Mouse (Mus musculus) embryonic facial prominence, embryonic 13.5 days (tissue): ENCODE results near the gene Ndufs4. TPM values are rescaled to one million over a fixed set of nuclear protein-coding genes. Genes with fewer than 3 reads are reported as not detected.

Source experiments
- ATAC-seq: fragments of 200-750 bp; cut with Nextera tagmentation; 2 replicates; pipeline ENCODE4 v1.8.0; 2017; ENCODE audit warnings: low read depth; ENCODE audit not compliant: insufficient number of reproducible peaks, insufficient read depth, low FRiP score, low TSS enrichment
- H3K27ac ChIP-seq: fragments of 300-500 bp; sonication (generic); 2 replicates; pipeline ENCODE4 v1.5.1; 2015; ENCODE audit warnings: moderate library complexity, mild to moderate bottlenecking, inconsistent platforms
- H3K27me3 ChIP-seq: fragments of 300-500 bp; sonication (generic); 2 replicates; pipeline ENCODE4 v1.6.1; 2015; ENCODE audit warnings: mild to moderate bottlenecking, inconsistent platforms
- H3K36me3 ChIP-seq: fragments of 300-500 bp; sonication (generic); 2 replicates; pipeline ENCODE4 v1.6.1; 2015; ENCODE audit warnings: mild to moderate bottlenecking, inconsistent platforms
- H3K4me1 ChIP-seq: fragments of 300-500 bp; sonication (generic); 2 replicates; pipeline ENCODE4 v1.6.1; 2015; ENCODE audit warnings: inconsistent platforms
- H3K4me2 ChIP-seq: fragments of 300-500 bp; sonication (generic); 2 replicates; pipeline ENCODE4 v1.6.1; 2015; ENCODE audit warnings: moderate library complexity, mild to moderate bottlenecking, inconsistent platforms
- H3K4me3 ChIP-seq: fragments of 300-500 bp; sonication (generic); 2 replicates; pipeline ENCODE4 v1.5.1; 2015; ENCODE audit warnings: mild to moderate bottlenecking, inconsistent platforms
- H3K9ac ChIP-seq: fragments of 300-500 bp; sonication (generic); 2 replicates; pipeline ENCODE4 v1.6.1; 2015; ENCODE audit warnings: mild to moderate bottlenecking, inconsistent platforms
- H3K9me3 ChIP-seq: fragments of 300-500 bp; sonication (generic); 2 replicates; pipeline ENCODE4 v1.6.1; 2016; ENCODE audit warnings: inconsistent platforms
- WGBS: fragments of 180-500 bp; shearing (Covaris S2); methylation state at CpG from one replicate; pipeline ENCODE4 v1.1.7; 2015; ENCODE audit warnings: mixed read lengths; 5-methylcytosine and 5-hydroxymethylcytosine counted together
- polyA plus RNA-seq: library from polyadenylated mRNA; unstranded; fragments of >200 nt; fragmentation: Nextera tagmentation; extraction: Ambion mirVana; gene quantifications from 2 replicates; pipeline ENCODE4 v1.2.1, GENCODE M21; 2015

Ndufs4 gene
- polyA plus RNA-seq, 1 experiment from 2014 or later, result 304 TPM

DNA sequence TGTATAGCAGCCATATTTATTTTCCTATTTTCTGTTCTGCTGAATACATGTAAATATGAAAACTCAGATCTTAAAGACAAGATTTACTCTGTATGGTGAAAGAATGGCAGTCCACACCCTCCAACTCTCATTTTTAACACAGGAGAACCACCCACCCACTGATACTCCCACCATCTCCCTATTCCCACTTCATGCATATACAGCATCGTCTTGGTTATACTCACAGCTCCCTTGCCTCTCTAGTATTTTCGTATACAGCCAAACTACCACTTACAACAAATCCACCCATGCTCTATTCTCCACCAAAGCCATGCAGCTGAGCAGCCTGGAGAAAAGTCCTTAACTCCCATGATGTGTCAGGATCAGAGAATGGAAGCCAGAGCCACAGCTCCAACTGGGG is 6.7 kb upstream of the Ndufs4 start:
- Histone ChIP-seq H3K4me2 (no peak overlapping the region), H3K27me3 (no peaks in the 10 kb centered on the region), H3K36me3 (no peaks in the 10 kb centered on the region), H3K4me1 (no peaks in the 10 kb centered on the region), H3K27ac (no peak overlapping the region), H3K4me3 (no peak overlapping the region), H3K9ac (no peak overlapping the region), H3K9me3 (no peaks in the 10 kb centered on the region)
- 95% methylated on average over 2 of the region's 2 CpGs for WGBS
- no peak for ATAC-seq

DNA sequence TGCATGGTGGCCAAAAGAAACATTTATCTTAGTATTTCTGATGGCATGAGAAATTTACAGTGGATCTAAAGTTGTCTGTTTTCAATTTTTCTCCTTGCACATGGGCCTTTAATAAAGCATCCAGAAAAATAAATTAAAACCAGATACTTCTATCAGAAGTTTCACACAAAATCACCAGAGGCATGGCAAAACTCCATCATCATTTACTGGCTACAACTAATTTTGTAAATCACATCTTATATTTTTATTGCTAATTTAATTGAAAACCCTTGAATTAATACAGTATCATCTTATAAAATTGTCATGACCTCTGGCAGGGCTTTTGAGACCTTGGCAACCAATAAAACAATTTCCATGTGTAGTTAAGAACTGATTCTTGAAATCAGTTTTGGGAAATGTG is 4.4 kb upstream of the Ndufs4 start:
- H3K27ac ChIP-seq, result no peak overlapping the region
- no peaks in the 10 kb centered on the region for H3K4me1 ChIP-seq
- no peak overlapping the region for H3K4me3 ChIP-seq
- no peaks in the 10 kb centered on the region for H3K9me3 ChIP-seq
- H3K9ac ChIP-seq, result no peak overlapping the region
- no peak for ATAC-seq
- no peaks in the 10 kb centered on the region for H3K27me3 ChIP-seq
- no peaks in the 10 kb centered on the region for H3K36me3 ChIP-seq
- no peak overlapping the region for H3K4me2 ChIP-seq

DNA sequence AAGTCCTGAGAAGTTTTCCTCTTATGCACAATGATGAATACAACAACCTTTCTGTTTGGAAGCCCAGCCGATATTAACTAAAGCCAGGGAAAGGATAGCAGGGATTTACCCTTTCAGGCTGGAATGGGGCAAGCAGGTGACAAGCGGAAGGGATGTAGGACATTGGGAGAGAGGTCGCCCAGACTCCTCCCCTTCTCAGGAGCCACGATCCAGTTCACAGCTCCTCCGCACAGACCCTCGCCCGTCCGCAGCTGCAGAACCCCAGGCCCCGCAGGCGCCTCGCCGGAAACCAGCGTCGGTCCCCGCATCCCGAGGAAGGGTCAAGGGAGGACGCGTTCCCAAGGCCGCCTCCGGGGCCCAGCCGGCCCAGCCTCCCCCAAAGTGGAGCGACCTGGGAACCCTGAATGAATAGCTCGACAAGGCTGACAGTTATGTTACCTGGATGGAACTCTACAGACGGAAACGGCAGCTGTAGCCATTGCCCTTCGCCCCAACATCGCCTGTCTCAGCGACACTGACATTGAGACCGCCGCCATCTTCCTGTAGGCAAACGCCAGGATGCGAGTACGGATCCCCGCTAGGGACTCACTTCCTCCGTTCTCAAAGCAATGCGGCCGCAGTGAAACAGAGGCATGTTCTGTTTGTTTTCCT is 412 bp downstream of the Ndufs4 start:
- peak overlapping the region; percentile 76 for H3K4me2 ChIP-seq
- ATAC-seq, result peak; percentile 52; the same call in 1 of the 2 replicates
- H3K27ac ChIP-seq, result peak overlapping the region; percentile 87
- WGBS, result under 1% methylated on average over 37 of the region's 37 CpGs
- peak overlapping the region; percentile 92 for H3K4me3 ChIP-seq
- no peaks in the 10 kb centered on the region for H3K27me3 ChIP-seq
- peaks cover 3% of the 10 kb centered on the region for H3K36me3 ChIP-seq
- no peaks in the 10 kb centered on the region for H3K9me3 ChIP-seq
- peaks cover 5% of the 10 kb centered on the region; the same call in 1 of the 2 replicates for H3K4me1 ChIP-seq
- peak overlapping the region; percentile 89 for H3K9ac ChIP-seq

- Histone ChIP-seq H3K4me2 (peak overlapping the region; percentile 76), H3K4me3 (peak overlapping the region; percentile 92), H3K9me3 (peaks cover 3% of the 10 kb centered on the region; the same call in 1 of the 2 replicates), H3K27ac (0 out of 2 replicates have a peak overlapping the region, but pooled peaks have one; percentile 87), H3K4me1 (peaks cover 5% of the 10 kb centered on the region; the same call in 1 of the 2 replicates), H3K36me3 (peaks cover 8% of the 10 kb centered on the region), H3K9ac (peak overlapping the region; percentile 89), H3K27me3 (no peaks in the 10 kb centered on the region)
- 5% methylated on average over 10 of the region's 10 CpGs for WGBS
- no peak for ATAC-seq
Observed at GRCm38 (mm10) chr13:114387074-114387487, 977 bp downstream of the Ndufs4 start.

- 90% methylated on average over 4 of the region's 4 CpGs for WGBS
- Histone ChIP-seq H3K9me3 (no peaks in the 10 kb centered on the region; the same call in 1 of the 2 replicates), H3K27me3 (no peaks in the 10 kb centered on the region), H3K4me3 (no peak overlapping the region), H3K9ac (no peak overlapping the region), H3K27ac (no peak overlapping the region), H3K4me2 (no peak overlapping the region), H3K4me1 (no peaks in the 10 kb centered on the region), H3K36me3 (peaks cover 24% of the 10 kb centered on the region)
- ATAC-seq, result no peak
Observed at GRCm38 (mm10) chr13:114376511-114376910, 11.5 kb downstream of the Ndufs4 start.

GRCm38 (mm10) chr13:114362086-114362485 is 26.0 kb downstream of the Ndufs4 start:
- ATAC-seq, result no peak
- H3K36me3 ChIP-seq, result peaks cover 9% of the 10 kb centered on the region
- H3K4me2 ChIP-seq, result no peak overlapping the region
- H3K9ac ChIP-seq, result no peak overlapping the region
- no peaks in the 10 kb centered on the region for H3K9me3 ChIP-seq
- WGBS, result 75% methylated on average over 3 of the region's 3 CpGs
- H3K4me1 ChIP-seq, result no peaks in the 10 kb centered on the region
- H3K27me3 ChIP-seq, result no peaks in the 10 kb centered on the region
- no peak overlapping the region for H3K4me3 ChIP-seq
- H3K27ac ChIP-seq, result no peak overlapping the region

DNA sequence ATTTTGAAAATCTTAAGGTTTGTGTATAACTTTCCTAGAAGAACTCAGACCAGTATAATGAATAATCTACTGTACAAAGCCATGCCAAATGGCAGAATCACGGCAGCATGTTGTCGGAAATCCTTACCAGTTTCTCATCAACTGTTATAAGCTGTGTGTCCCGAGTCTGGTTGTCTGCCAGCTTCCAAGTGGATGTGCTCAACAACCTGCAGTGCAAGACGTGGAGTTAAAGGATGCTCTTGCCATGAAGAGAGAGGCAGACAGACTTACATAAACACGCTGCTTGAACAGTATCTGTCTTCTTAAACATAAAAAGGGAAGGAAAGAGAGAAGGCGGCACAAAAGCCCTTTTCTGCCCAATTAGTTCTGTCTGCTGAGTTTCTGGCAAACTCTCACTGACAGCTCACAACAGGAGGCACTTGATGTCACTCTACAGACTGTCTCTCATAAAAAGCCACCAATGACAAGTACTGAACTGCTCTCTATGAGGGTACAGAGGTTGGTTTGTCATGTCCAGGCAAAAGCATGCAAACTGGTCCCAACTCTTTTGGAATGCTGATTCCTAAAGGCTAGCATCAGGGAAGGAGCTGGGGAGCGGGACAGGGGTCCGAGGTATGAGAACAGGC is 36.6 kb downstream of the Ndufs4 start:
- no peak overlapping the region for H3K27ac ChIP-seq
- H3K36me3 ChIP-seq, result no peaks in the 10 kb centered on the region
- H3K9me3 ChIP-seq, result no peaks in the 10 kb centered on the region
- H3K4me2 ChIP-seq, result no peak overlapping the region
- H3K4me1 ChIP-seq, result 0 out of 2 replicates have a peak, but pooled peaks cover under 1% of the 10 kb centered on the region
- H3K9ac ChIP-seq, result no peak overlapping the region
- ATAC-seq, result no peak
- WGBS, result 80% methylated on average over 8 of the region's 8 CpGs
- no peak overlapping the region for H3K4me3 ChIP-seq
- H3K27me3 ChIP-seq, result no peaks in the 10 kb centered on the region

GRCm38 (mm10) chr13:114344979-114345712 is 42.9 kb downstream of the Ndufs4 start:
- H3K9ac ChIP-seq, result no peak overlapping the region

GRCm38 (mm10) chr13:114344220-114344973 is 43.7 kb downstream of the Ndufs4 start:
- Histone ChIP-seq H3K27me3 (no peaks in the 10 kb centered on the region), H3K36me3 (no peaks in the 10 kb centered on the region), H3K9ac (no peak overlapping the region), H3K9me3 (no peaks in the 10 kb centered on the region), H3K4me3 (no peak overlapping the region), H3K27ac (no peak overlapping the region), H3K4me1 (0 out of 2 replicates have a peak, but pooled peaks cover 4% of the 10 kb centered on the region), H3K4me2 (no peak overlapping the region)
- WGBS, result 77% methylated on average over 3 of the region's 3 CpGs
- no peak for ATAC-seq

More at GRCm38 (mm10) chr13:114344979-114345712, 42.9 kb downstream of the Ndufs4 start:
- 81% methylated on average over 13 of the region's 13 CpGs for WGBS
- Histone ChIP-seq H3K4me1 (0 out of 2 replicates have a peak, but pooled peaks cover 4% of the 10 kb centered on the region), H3K9me3 (no peaks in the 10 kb centered on the region), H3K4me3 (no peak overlapping the region), H3K27ac (no peak overlapping the region), H3K4me2 (no peak overlapping the region), H3K36me3 (no peaks in the 10 kb centered on the region), H3K27me3 (no peaks in the 10 kb centered on the region)
- ATAC-seq, result no peak

DNA sequence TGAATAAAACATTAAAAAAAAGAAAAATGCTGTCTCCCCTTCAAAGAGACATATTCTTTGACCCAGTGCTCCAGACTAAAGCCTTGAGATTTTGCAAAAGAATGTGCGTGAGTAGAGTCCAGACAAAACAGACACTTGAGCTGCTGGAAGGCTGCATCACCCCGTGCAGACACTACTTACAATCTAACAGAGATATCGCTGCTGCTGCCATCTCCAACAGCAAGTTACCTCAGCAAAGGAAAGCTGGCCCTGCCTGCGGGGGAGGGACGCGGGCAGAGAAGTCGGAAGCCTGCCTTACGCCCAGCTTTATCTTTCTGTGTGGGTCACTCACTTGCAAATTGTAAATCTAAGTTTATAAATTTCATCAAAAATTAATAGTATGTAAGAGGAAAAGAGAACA is 45.1 kb downstream of the Ndufs4 start:
- Histone ChIP-seq H3K27me3 (no peaks in the 10 kb centered on the region), H3K4me2 (no peak overlapping the region), H3K9me3 (no peaks in the 10 kb centered on the region), H3K9ac (no peak overlapping the region), H3K27ac (no peak overlapping the region), H3K4me3 (no peak overlapping the region), H3K4me1 (0 out of 2 replicates have a peak, but pooled peaks cover 4% of the 10 kb centered on the region), H3K36me3 (no peaks in the 10 kb centered on the region)
- no peak for ATAC-seq
- 42% methylated on average over 8 of the region's 8 CpGs for WGBS

DNA sequence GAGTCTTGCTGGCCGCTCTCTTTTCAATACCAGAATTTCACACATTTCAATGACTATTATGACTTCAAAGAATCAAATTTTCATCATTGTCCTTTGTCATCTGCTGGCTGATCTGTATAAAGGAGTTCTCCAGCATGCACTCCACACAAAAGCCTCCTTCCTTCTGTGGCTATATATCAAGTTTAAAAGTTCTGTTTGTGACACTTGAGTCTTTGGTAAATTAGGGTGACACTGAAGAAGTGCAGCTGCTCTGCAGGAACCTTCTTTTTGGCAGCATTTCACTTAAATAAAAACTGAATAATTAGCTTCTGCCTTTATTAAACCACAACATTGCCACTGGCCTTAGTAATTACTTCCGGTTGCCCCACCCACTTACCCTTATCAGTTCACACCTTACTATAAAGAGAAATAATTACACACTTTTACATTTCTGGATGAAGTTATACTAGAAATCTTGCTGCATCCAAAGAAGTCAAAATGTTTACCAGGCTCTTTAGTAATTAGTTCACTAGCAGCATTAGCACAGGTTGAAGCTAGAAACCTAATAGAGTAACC is 68.1 kb downstream of the Ndufs4 start:
- Histone ChIP-seq H3K36me3 (peaks cover 15% of the 10 kb centered on the region), H3K9me3 (no peaks in the 10 kb centered on the region), H3K4me1 (no peaks in the 10 kb centered on the region), H3K4me2 (no peak overlapping the region), H3K27me3 (no peaks in the 10 kb centered on the region), H3K27ac (no peak overlapping the region), H3K9ac (no peak overlapping the region), H3K4me3 (no peak overlapping the region)
- ATAC-seq, result no peak
- 71% methylated on average over 2 of the region's 2 CpGs for WGBS
